Mouse (Mus musculus): ENCODE measurements around the gene P2rx1.
A peak's percentile ranks its signal among the peaks of the same experiment; 100 is the strongest.

Gene P2rx1

GRCm38 (mm10) chr11:73020953-73021800 lies 22.3 kb downstream of the P2rx1 start:
- DNase-seq (ENCODE audit: low spot score in 2 of 2), result peak; percentile 50 to 51

DNA sequence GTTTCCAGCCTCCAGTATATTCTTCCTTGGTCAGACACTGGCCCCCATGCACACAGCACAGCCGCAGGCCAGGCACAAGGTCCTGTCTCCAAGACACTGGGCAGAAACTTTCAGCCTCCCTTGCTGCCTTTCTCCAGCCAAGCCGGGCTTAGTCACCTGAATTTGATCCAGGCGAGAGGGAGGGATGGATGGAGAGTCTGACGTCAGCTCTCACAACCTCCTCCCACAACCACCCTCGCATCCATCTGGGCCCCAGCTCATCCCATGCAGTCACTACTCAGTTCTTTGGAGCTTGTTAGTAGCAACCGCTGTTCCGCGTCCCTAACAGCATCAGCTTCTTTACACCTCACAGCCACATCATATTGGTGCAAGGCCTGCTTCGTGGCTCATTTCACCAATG lies 24.2 kb downstream of the P2rx1 start:
- DNase-seq (ENCODE audit: low spot score in 2 of 2), result peak; percentile 89 to 94

GRCm38 (mm10) chr11:73023827-73024226 lies 24.9 kb downstream of the P2rx1 start:
- no peak for DNase-seq (ENCODE audit: low spot score in 2 of 2)

DNA sequence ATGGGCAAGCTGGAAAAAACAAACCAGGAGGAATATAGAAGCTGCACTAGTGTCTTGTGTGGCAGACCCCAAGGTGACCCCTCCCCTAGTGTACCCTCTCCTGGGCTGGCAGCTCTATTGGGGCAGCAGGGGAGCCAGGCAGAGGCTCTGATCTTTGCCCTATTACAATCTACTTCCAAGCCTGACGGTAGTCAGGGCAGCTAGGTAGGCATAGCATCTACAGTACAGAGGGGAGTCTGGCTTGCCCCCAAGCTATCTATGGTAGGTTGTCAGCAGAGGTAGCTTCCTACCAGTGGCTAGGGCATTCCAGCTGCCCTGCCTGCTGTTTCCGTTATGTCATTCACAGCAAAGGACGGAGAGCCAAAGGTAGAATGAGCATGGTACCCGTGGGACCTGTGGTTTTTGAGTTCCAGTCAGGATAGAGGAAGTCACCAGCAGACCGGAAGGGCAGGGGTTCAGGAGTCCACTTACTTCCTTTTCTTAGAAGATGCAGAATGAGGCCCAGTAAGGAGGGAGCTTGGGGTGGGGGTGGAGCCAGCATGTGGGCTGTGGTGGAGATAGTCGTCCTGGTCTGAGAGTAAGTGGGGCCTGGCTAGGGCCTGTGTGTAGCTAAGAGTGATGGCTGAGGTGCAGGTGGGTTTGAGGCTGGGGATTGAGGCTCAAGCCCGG lies 25.5 kb downstream of the P2rx1 start:
- no peak for DNase-seq (ENCODE audit: low spot score in 2 of 2)

GRCm38 (mm10) chr11:73026961-73027360 lies 28.1 kb downstream of the P2rx1 start:
- no peak for DNase-seq (ENCODE audit: low spot score in 2 of 2)

- DNase-seq (ENCODE audit: low spot score in 2 of 2), result peak; percentile 89 to 95
These were observed 32.1 kb downstream of the P2rx1 start for GRCm38 (mm10) chr11:73030821-73031498.

GRCm38 (mm10) chr11:73031536-73031935 lies 32.6 kb downstream of the P2rx1 start:
- DNase-seq (ENCODE audit: low spot score in 2 of 2), result no peak

GRCm38 (mm10) chr11:73036077-73036476 lies 37.2 kb downstream of the P2rx1 start:
- no peak for DNase-seq (ENCODE audit: low spot score in 2 of 2)

DNA sequence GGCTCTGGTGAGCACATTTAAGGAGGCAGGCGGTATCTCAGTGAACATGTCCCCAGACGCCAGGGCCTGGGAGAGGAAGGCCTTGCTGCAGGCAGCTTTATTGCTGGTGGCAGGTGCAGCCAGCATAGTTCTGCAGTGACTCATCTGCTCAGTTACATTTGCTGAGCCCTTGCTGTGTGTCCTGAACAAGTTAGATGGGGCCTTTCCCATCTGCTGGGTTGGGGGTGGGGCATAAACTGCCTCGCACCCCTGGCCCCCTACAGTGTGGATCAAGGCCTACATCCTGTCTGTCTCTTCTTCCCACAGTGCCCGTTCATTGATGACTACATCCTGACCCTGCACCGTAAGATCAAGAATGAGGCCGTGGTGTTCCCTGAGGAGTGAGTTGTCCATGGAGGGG lies 38.0 kb downstream of the P2rx1 start:
- DNase-seq (ENCODE audit: low spot score in 2 of 2), result no peak

DNA sequence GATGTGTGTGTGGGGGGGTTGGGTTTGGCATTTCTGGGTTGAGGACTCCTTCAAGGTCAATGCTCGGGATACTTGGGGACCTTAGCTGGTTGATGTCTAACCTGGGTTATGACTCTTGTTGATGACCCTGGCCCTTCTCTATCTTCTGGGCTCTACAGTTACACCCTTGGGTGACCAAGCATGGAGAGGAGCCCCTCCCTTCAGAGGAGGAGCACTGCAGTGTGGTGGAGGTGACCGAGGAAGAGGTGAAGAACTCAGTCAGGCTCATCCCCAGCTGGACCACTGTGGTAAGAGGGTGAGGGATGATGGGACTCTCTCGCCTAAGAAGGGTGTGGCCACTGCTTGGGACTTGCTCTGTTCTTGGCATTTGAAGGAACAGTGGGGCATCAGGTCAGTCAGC lies 38.8 kb downstream of the P2rx1 start:
- no peak for DNase-seq (ENCODE audit: low spot score in 2 of 2)

DNA sequence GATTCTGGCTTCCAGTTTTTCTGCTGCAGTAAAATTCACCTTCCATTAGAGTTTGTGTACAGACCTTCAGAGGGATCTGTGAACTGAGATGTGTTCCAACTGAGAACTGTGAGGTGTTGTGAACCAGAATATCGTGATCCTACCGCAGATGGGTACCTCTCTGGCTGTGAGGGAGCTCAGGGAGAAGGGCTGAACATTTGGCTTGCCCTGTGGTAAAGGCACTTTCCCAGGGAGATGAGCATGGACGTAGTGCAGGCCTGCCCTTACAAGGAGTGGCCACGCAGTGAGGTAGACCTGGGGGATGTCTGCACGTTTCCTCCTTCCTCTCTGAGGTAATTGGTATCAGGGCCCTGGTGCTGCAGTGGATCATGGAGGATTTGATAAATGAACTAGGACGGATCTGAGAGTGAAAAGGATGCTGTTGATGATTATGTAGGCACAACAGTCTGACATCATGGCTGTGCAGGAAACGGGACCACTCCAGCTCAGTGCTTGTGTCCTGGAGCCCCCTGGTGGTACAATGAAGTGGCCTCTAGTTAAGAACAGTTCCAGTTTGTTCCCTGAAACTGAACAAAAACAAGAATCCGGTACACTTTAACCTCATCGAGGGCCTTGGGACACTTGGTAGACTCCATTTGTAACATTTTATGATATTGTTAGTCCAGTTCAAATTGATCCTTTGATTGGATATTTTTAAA lies 40.3 kb downstream of the P2rx1 start:
- DNase-seq (ENCODE audit: low spot score in 2 of 2), result no peak

DNA sequence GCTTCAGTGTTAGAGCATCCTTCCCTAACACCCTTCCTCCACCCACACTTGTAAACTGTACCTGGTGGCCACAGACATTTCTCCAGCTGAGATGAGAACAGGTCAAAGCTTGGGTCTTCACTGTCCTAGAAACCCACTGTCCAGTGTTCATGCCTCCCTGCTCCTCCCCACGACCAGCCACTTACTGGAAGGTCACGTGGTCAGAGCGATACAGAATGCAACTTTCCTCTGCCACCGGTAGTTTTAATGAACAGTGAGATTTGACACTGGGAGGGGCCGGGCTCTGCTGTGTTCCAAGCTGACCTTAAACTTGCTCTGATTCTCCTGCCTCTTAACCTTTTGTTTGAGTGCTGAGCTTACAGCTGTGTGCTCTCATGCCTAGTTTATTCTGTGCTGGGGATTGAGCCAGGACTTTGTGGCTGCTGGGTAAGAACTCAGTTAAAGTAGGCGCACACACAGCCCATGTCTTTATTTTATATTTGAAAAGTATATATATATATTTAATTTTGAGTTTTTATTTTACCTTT lies 45.4 kb downstream of the P2rx1 start:
- no peak for DNase-seq (ENCODE audit: low spot score in 2 of 2)

DNA sequence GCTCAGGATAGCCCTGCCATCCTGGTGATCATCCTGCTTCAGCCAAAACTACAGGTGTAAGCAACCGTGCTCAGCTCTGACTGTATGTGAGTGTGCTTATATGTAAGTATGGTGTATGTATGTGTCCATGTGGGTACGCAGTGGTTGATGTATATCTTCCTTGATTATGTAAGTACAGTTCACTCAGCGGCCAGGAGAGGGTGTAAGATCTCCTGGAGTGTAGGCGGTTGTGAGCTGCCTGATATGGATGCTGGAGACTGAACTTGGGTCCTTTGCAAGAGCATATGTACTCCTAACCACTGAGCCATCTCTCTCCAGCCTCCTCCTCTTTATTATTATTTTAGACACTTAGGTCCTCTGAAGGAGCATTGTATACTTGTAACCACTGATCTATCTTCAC lies 45.9 kb downstream of the P2rx1 start:
- DNase-seq (ENCODE audit: low spot score in 2 of 2), result no peak

DNA sequence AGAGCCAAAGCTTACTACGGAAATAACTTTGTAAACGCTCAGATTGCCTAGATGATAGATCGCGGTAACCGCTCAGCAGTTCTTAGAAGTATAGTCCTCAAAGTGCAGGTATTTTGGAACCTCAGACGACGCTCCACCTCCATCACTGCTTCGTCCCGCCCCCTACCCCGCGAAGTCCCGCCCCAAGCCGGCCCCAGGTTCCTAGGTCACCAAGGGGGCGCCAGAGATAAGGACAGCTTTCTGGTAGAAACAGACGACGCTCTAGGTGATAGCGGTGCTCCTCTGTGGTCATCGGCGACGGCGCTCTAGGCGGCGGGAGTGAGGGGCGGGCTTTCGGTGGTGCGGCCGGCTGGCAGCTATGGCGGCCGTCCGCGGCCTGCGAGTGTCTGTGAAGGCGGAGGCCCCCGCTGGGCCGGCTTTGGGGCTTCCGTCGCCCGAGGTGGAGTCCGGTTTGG lies 48.7 kb downstream of the P2rx1 start, which contains the start of gene Ncbp3:
TSS of gene Ncbp3 (plus strand) at position 242 of the 455 bp plus-strand sequence.
- peak; percentile 91 to 95 for DNase-seq (ENCODE audit: low spot score in 2 of 2)

DNA sequence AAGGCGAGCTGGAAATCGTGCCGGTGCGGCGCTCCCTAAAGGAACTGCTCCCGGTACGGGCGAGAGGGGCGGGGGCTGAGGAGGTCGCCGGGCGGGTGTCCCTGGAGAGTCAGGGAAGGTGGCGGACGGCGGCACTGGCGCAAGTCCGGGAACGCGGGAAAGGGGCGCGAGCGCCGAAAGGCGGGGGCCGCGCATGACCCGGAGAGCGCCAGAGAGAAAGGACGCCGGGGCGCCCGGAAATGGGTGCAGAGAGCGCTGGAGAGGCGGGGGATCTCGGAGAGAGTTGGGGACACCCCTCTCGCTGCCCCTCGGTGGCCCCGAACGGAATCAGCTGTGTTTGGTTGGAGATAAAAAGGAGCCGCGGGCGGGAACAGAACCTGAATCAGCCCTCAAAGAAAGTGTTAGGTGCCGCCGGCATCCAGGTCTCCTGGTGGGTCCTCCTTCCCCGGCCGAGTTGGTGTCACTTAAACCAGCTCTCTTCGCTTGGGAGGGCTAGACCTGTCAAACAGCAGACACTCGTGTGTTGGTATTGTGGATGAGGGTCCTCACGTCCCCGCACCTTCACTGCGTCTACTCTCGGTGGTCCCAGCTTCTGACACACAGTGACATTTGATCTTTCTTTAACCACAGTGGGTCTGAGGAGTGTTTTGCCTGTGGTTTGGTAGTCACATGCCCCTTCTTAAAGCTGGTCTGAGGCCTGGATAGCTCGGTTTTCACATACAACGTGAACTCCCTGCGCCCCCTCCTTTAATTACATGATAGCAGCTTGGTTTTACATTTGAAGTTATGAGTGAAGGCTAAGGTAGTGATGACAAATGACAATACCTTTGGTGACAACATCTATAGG lies 49.4 kb downstream of the P2rx1 start:
- DNase-seq (ENCODE audit: low spot score in 2 of 2), result no peak

DNA sequence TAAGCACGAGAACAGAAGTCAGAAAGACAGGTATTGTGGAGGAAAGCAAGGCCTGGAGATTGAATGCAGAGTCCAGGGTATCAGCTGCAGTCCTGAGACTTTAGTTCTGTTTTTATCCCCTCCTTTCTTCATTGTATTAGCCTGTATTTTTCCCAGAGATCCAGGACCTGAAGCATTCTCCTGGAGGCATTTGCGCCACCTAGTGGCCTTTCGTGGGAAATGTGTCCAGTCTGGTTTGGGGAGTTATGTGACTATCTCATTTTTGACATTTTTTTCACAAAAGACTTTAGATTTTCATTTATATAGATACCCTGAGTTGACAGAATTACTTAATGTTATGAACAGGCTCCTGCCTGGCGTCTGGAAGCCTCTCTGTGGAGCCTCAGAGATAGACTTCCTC lies 50.4 kb downstream of the P2rx1 start:
- DNase-seq (ENCODE audit: low spot score in 2 of 2), result peak in 1 of 2 experiments; percentile 47

DNA sequence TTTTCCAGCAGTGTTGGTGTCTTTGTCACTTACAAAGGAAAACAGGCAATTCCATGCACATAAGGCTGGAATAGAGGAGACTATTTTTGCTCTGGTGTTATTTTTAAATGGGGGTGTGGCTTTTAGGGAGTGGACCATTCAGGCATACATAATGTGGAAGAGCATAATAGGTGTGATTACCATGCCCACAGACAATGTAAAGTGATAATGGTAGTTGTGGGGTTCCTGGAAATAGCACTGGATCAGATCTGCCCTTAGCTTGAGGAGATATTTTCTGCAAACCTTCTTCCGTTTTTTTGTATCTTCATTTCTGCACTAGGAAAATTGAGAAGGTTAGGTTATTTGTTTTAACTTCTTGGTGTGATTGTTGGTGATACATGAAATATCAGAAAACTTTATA lies 53.9 kb downstream of the P2rx1 start:
- no peak for DNase-seq (ENCODE audit: low spot score in 2 of 2)

- no peak for DNase-seq (ENCODE audit: low spot score in 2 of 2)
These were observed 58.8 kb downstream of the P2rx1 start for GRCm38 (mm10) chr11:73057701-73058100.

- DNase-seq (ENCODE audit: low spot score in 2 of 2), result no peak
These were observed 60.7 kb downstream of the P2rx1 start for GRCm38 (mm10) chr11:73059630-73060029.

GRCm38 (mm10) chr11:73061413-73061812 lies 62.5 kb downstream of the P2rx1 start:
- no peak for DNase-seq (ENCODE audit: low spot score in 2 of 2)

All from right cerebral cortex, postnatal 36 days (tissue).